Mouse (Mus musculus) hindbrain, embryonic 10.5 days (tissue): ENCODE results near the gene Flt3. TPM values are rescaled to one million over a fixed set of nuclear protein-coding genes. Genes with fewer than 3 reads are reported as not detected.
A peak's percentile ranks its signal among the peaks of the same experiment; 100 is the strongest.

Experiments
- DNase-seq: peaks from one replicate; pipeline ENCODE4 v3.0.0-alpha.2; 2017; ENCODE audit warnings: low spot score
- H3K27ac ChIP-seq: fragments of 300-500 bp; sonication (generic); 2 replicates; pipeline ENCODE4 v1.5.1; 2016; ENCODE audit warnings: mild to moderate bottlenecking, moderate library complexity
- H3K27me3 ChIP-seq: fragments of 300-500 bp; sonication (generic); 2 replicates; pipeline ENCODE4 v1.6.1; 2016; ENCODE audit warnings: mild to moderate bottlenecking; ENCODE audit not compliant: poor library complexity, insufficient read depth, severe bottlenecking
- H3K36me3 ChIP-seq: fragments of 300-500 bp; sonication (generic); 2 replicates; pipeline ENCODE4 v1.6.1; 2016; ENCODE audit warnings: mild to moderate bottlenecking, moderate library complexity
- H3K4me1 ChIP-seq: fragments of 300-500 bp; sonication (generic); replicated peaks from 2 replicates; pipeline ENCODE4 v1.6.1; 2016; ENCODE audit warnings: mild to moderate bottlenecking
- H3K4me3 ChIP-seq: fragments of 300-500 bp; sonication (generic); 2 replicates; pipeline ENCODE4 v1.5.1; 2016; ENCODE audit warnings: mild to moderate bottlenecking, moderate library complexity
- H3K9me3 ChIP-seq: fragments of 300-500 bp; sonication (generic); 2 replicates; pipeline ENCODE4 v1.6.1; 2016; ENCODE audit warnings: mild to moderate bottlenecking, moderate library complexity
- WGBS: fragments of 180-500 bp; shearing (Covaris S2); methylation state at CpG from one replicate; pipeline ENCODE4 v1.1.7; 2016; 5-methylcytosine and 5-hydroxymethylcytosine counted together
- polyA plus RNA-seq: library from polyadenylated mRNA; unstranded; fragments of >200 nt; fragmentation: Nextera tagmentation; extraction: Ambion mirVana; gene quantifications from 2 replicates; pipeline ENCODE4 v1.2.1, GENCODE M21; 2016

Flt3 gene
- polyA plus RNA-seq, 1 experiment from 2014 or later, result not detected

- WGBS, result 91% methylated on average over 11 of the region's 11 CpGs
- 0 out of 2 replicates have a peak, but pooled peaks cover 3% of the 10 kb centered on the region for H3K27me3 ChIP-seq
- H3K36me3 ChIP-seq, result no peaks in the 10 kb centered on the region
These were observed 41.8 kb downstream of the Flt3 start for GRCm38 (mm10) chr5:147358481-147358880.

GRCm38 (mm10) chr5:147357536-147357935 lies 42.8 kb downstream of the Flt3 start:
- Histone ChIP-seq H3K27me3 (0 out of 2 replicates have a peak, but pooled peaks cover 3% of the 10 kb centered on the region), H3K4me1 (no peaks in the 10 kb centered on the region; the same call in 1 of the 2 replicates), H3K27ac (no peak overlapping the region), H3K36me3 (no peaks in the 10 kb centered on the region), H3K9me3 (no peaks in the 10 kb centered on the region), H3K4me3 (no peak overlapping the region)
- WGBS, result 46% methylated on average over 3 of the region's 3 CpGs
- DNase-seq, result peak; percentile 28

More at GRCm38 (mm10) chr5:147358481-147358880, 41.8 kb downstream of the Flt3 start:
- DNase-seq, result no peak
- no peaks in the 10 kb centered on the region; the same call in 1 of the 2 replicates for H3K4me1 ChIP-seq
- H3K9me3 ChIP-seq, result no peaks in the 10 kb centered on the region
- no peak overlapping the region for H3K27ac ChIP-seq
- no peak overlapping the region for H3K4me3 ChIP-seq

- Histone ChIP-seq H3K27me3 (0 out of 2 replicates have a peak, but pooled peaks cover 3% of the 10 kb centered on the region), H3K4me1 (no peaks in the 10 kb centered on the region; the same call in 1 of the 2 replicates), H3K9me3 (no peaks in the 10 kb centered on the region), H3K27ac (no peak overlapping the region), H3K36me3 (no peaks in the 10 kb centered on the region), H3K4me3 (no peak overlapping the region)
- no peak for DNase-seq
- 92% methylated on average over 13 of the region's 13 CpGs for WGBS
These were observed 43.8 kb downstream of the Flt3 start for GRCm38 (mm10) chr5:147356260-147357055.

GRCm38 (mm10) chr5:147355788-147356187 lies 44.5 kb downstream of the Flt3 start:
- no peaks in the 10 kb centered on the region for H3K9me3 ChIP-seq
- H3K27me3 ChIP-seq, result 0 out of 2 replicates have a peak, but pooled peaks cover 3% of the 10 kb centered on the region
- no peak overlapping the region for H3K27ac ChIP-seq
- H3K36me3 ChIP-seq, result no peaks in the 10 kb centered on the region
- 82% methylated on average over 3 of the region's 3 CpGs for WGBS
- no peaks in the 10 kb centered on the region; the same call in 1 of the 2 replicates for H3K4me1 ChIP-seq
- no peak overlapping the region for H3K4me3 ChIP-seq
- DNase-seq, result no peak

GRCm38 (mm10) chr5:147354985-147355384 lies 45.3 kb downstream of the Flt3 start:
- no peaks in the 10 kb centered on the region for H3K36me3 ChIP-seq
- H3K4me1 ChIP-seq, result no peaks in the 10 kb centered on the region; the same call in 1 of the 2 replicates
- H3K4me3 ChIP-seq, result no peak overlapping the region
- H3K9me3 ChIP-seq, result no peaks in the 10 kb centered on the region
- no peak for DNase-seq
- 73% methylated on average over 8 of the region's 8 CpGs for WGBS
- H3K27ac ChIP-seq, result no peak overlapping the region
- H3K27me3 ChIP-seq, result 0 out of 2 replicates have a peak, but pooled peaks cover 3% of the 10 kb centered on the region

GRCm38 (mm10) chr5:147354161-147354780 lies 46.0 kb downstream of the Flt3 start:
- Histone ChIP-seq H3K36me3 (no peaks in the 10 kb centered on the region), H3K9me3 (no peaks in the 10 kb centered on the region), H3K4me3 (no peak overlapping the region), H3K27me3 (no peaks in the 10 kb centered on the region), H3K4me1 (no peaks in the 10 kb centered on the region; the same call in 1 of the 2 replicates), H3K27ac (no peak overlapping the region)
- 69% methylated on average over 17 of the region's 17 CpGs for WGBS
- DNase-seq, result no peak

GRCm38 (mm10) chr5:147351931-147352330 lies 48.4 kb downstream of the Flt3 start:
- no peaks in the 10 kb centered on the region for H3K36me3 ChIP-seq
- H3K27ac ChIP-seq, result no peak overlapping the region
- no peaks in the 10 kb centered on the region for H3K9me3 ChIP-seq
- H3K4me1 ChIP-seq, result no peaks in the 10 kb centered on the region; the same call in 1 of the 2 replicates
- H3K27me3 ChIP-seq, result no peaks in the 10 kb centered on the region
- H3K4me3 ChIP-seq, result no peak overlapping the region
- no peak for DNase-seq
- 91% methylated on average over 8 of the region's 8 CpGs for WGBS

- DNase-seq, result no peak
- 89% methylated on average over 1 of the region's 1 CpGs for WGBS
These were observed 54.3 kb downstream of the Flt3 start for GRCm38 (mm10) chr5:147345981-147346380.

GRCm38 (mm10) chr5:147343904-147344303 lies 56.4 kb downstream of the Flt3 start:
- H3K27ac ChIP-seq, result no peak overlapping the region
- no peaks in the 10 kb centered on the region for H3K36me3 ChIP-seq
- WGBS, result 89% methylated on average over 10 of the region's 10 CpGs
- no peak overlapping the region for H3K4me3 ChIP-seq
- no peak for DNase-seq
- no peaks in the 10 kb centered on the region for H3K4me1 ChIP-seq
- no peaks in the 10 kb centered on the region for H3K9me3 ChIP-seq
- no peaks in the 10 kb centered on the region for H3K27me3 ChIP-seq

More at GRCm38 (mm10) chr5:147345981-147346380, 54.3 kb downstream of the Flt3 start:
- no peaks in the 10 kb centered on the region for H3K9me3 ChIP-seq
- no peaks in the 10 kb centered on the region for H3K27me3 ChIP-seq
- H3K4me3 ChIP-seq, result no peak overlapping the region
- H3K4me1 ChIP-seq, result no peaks in the 10 kb centered on the region
- no peaks in the 10 kb centered on the region for H3K36me3 ChIP-seq
- H3K27ac ChIP-seq, result no peak overlapping the region

- Histone ChIP-seq H3K27ac (no peak overlapping the region), H3K27me3 (no peaks in the 10 kb centered on the region), H3K4me1 (no peaks in the 10 kb centered on the region), H3K4me3 (no peak overlapping the region), H3K9me3 (no peaks in the 10 kb centered on the region), H3K36me3 (no peaks in the 10 kb centered on the region)
- DNase-seq, result no peak
- WGBS, result 90% methylated on average over 6 of the region's 6 CpGs
These were observed 57.4 kb downstream of the Flt3 start for GRCm38 (mm10) chr5:147342901-147343300.

- Histone ChIP-seq H3K36me3 (no peaks in the 10 kb centered on the region), H3K27me3 (no peaks in the 10 kb centered on the region), H3K4me3 (no peak overlapping the region), H3K9me3 (no peaks in the 10 kb centered on the region), H3K27ac (no peak overlapping the region), H3K4me1 (no peaks in the 10 kb centered on the region)
- WGBS, result 79% methylated on average over 13 of the region's 13 CpGs
- DNase-seq, result no peak
These were observed 59.4 kb downstream of the Flt3 start for GRCm38 (mm10) chr5:147340741-147341414.

GRCm38 (mm10) chr5:147339560-147339959 lies 60.7 kb downstream of the Flt3 start:
- Histone ChIP-seq H3K9me3 (no peaks in the 10 kb centered on the region), H3K4me1 (no peaks in the 10 kb centered on the region), H3K36me3 (no peaks in the 10 kb centered on the region), H3K27me3 (no peaks in the 10 kb centered on the region), H3K4me3 (no peak overlapping the region), H3K27ac (no peak overlapping the region)
- no peak for DNase-seq
- 91% methylated on average over 11 of the region's 11 CpGs for WGBS
